Mouse (Mus musculus) kidney, embryonic 14.5 days (tissue): Measurements from ENCODE around the gene Col16a1. TPM values are rescaled to one million over a fixed set of nuclear protein-coding genes. Genes with fewer than 3 reads are reported as not detected.

Source experiments
- ATAC-seq: fragments of 200-750 bp; cut with Nextera tagmentation; 2 replicates; pipeline ENCODE4 v1.8.0; 2017; ENCODE audit warnings: moderate number of reproducible peaks, mild to moderate bottlenecking, moderate TSS enrichment, moderate library complexity; ENCODE audit not compliant: low FRiP score, low TSS enrichment
- H3K27ac ChIP-seq: fragments of 300-500 bp; sonication (generic); 2 replicates; pipeline ENCODE4 v1.5.1; 2014; ENCODE audit warnings: low read depth, mild to moderate bottlenecking, low read length, moderate library complexity, mixed read lengths
- H3K27me3 ChIP-seq: fragments of 300-500 bp; sonication (generic); 2 replicates; pipeline ENCODE4 v1.6.1; 2014; ENCODE audit warnings: mild to moderate bottlenecking, low read length; ENCODE audit not compliant: control insufficient read depth, insufficient read depth
- H3K36me3 ChIP-seq: fragments of 300-500 bp; sonication (generic); 2 replicates; pipeline ENCODE4 v1.6.1; 2014; ENCODE audit warnings: low read length, mixed read lengths; ENCODE audit not compliant: control insufficient read depth, insufficient read depth
- H3K4me1 ChIP-seq: fragments of 300-500 bp; sonication (generic); 2 replicates; pipeline ENCODE4 v1.6.1; 2014; ENCODE audit warnings: low read length, mixed read lengths; ENCODE audit not compliant: control insufficient read depth, insufficient read depth
- H3K4me2 ChIP-seq: fragments of 300-500 bp; sonication (generic); replicated peaks from 2 replicates; pipeline ENCODE4 v1.6.1; 2014; ENCODE audit warnings: low read depth, mild to moderate bottlenecking, low read length
- H3K4me3 ChIP-seq: fragments of 300-500 bp; sonication (generic); 2 replicates; pipeline ENCODE4 v1.5.1; 2014; ENCODE audit warnings: mild to moderate bottlenecking, low read length
- H3K9ac ChIP-seq: fragments of 300-500 bp; sonication (generic); 2 replicates; pipeline ENCODE4 v1.6.1; 2014; ENCODE audit warnings: low read depth, mild to moderate bottlenecking, low read length, moderate library complexity
- H3K9me3 ChIP-seq: fragments of 300-500 bp; sonication (generic); 2 replicates; pipeline ENCODE4 v1.6.1; 2016; ENCODE audit warnings: low read length; ENCODE audit not compliant: control insufficient read depth
- WGBS: fragments of 180-500 bp; shearing (Covaris S2); extraction: QIAGEN DNeasy Blood & Tissue Kit; methylation state at CpG from one replicate; pipeline ENCODE4 v1.1.7; 2014; 5-methylcytosine and 5-hydroxymethylcytosine counted together
- polyA plus RNA-seq: library from polyadenylated mRNA; unstranded; fragments of >200 nt; fragmentation: Nextera tagmentation; extraction: Ambion mirVana; gene quantifications from 2 replicates; pipeline ENCODE4 v1.2.1, GENCODE M21; 2014

Gene Col16a1
- 27.6 and 28.1 TPM in 2 replicates for polyA plus RNA-seq

GRCm38 (mm10) chr4:130047331-130048202 is at the start of gene Col16a1:
Gene Col16a1 (plus strand): TSS chr4:130047840.
- ATAC-seq, result peak; percentile 90
- Histone ChIP-seq H3K9ac (peak within 1 kb of the TSS; percentile 72), H3K27ac (peak within 1 kb of the TSS; percentile 91), H3K27me3 (no peaks in the 10 kb centered on the region), H3K4me2 (peak within 1 kb of the TSS; percentile 82), H3K4me1 (peaks cover 22% of the 10 kb centered on the region), H3K4me3 (peak within 1 kb of the TSS; percentile 45), H3K9me3 (0 out of 2 replicates have a peak, but pooled peaks cover 2% of the 10 kb centered on the region), H3K36me3 (no peaks in the 10 kb centered on the region; the same call in 1 of the 2 replicates)
- WGBS, result 2% methylated on average over 46 of the region's 46 CpGs

- Histone ChIP-seq H3K9ac (0 out of 2 replicates have a peak overlapping the region, but pooled peaks have one; percentile 12), H3K4me1 (peaks cover 17% of the 10 kb centered on the region), H3K4me3 (no peak overlapping the region), H3K27me3 (peaks cover 14% of the 10 kb centered on the region; the same call in 1 of the 2 replicates), H3K27ac (no peak overlapping the region), H3K36me3 (no peaks in the 10 kb centered on the region), H3K9me3 (no peaks in the 10 kb centered on the region), H3K4me2 (no peak overlapping the region)
- WGBS, result 45% methylated on average over 11 of the region's 11 CpGs
- no peak for ATAC-seq
Observed at GRCm38 (mm10) chr4:129998124-129998523, 49.5 kb upstream of the Col16a1 start.

GRCm38 (mm10) chr4:130001710-130002109 is 45.9 kb upstream of the Col16a1 start:
- Histone ChIP-seq H3K4me3 (no peak overlapping the region), H3K36me3 (no peaks in the 10 kb centered on the region), H3K4me1 (peaks cover 21% of the 10 kb centered on the region), H3K27me3 (peaks cover 14% of the 10 kb centered on the region; the same call in 1 of the 2 replicates), H3K9ac (no peak overlapping the region), H3K9me3 (no peaks in the 10 kb centered on the region), H3K4me2 (no peak overlapping the region), H3K27ac (peak overlapping the region; percentile 12; the same call in 1 of the 2 replicates)
- WGBS, result 30% methylated on average over 5 of the region's 5 CpGs
- peak; percentile 32; the same call in 1 of the 2 replicates for ATAC-seq

- peak; percentile 77; the same call in 1 of the 2 replicates for ATAC-seq
- H3K4me2 ChIP-seq, result no peak overlapping the region
- H3K4me1 ChIP-seq, result peaks cover 23% of the 10 kb centered on the region
- H3K9ac ChIP-seq, result no peak overlapping the region
- H3K27me3 ChIP-seq, result peaks cover 14% of the 10 kb centered on the region; the same call in 1 of the 2 replicates
- no peaks in the 10 kb centered on the region for H3K36me3 ChIP-seq
- H3K9me3 ChIP-seq, result no peaks in the 10 kb centered on the region
- H3K27ac ChIP-seq, result peak overlapping the region; percentile 12; the same call in 1 of the 2 replicates
- no peak overlapping the region for H3K4me3 ChIP-seq
- WGBS, result 49% methylated on average over 10 of the region's 10 CpGs
Observed at GRCm38 (mm10) chr4:130002157-130002556, 45.5 kb upstream of the Col16a1 start.

GRCm38 (mm10) chr4:130005593-130005992 is 42.0 kb upstream of the Col16a1 start:
- no peak overlapping the region for H3K4me3 ChIP-seq
- no peak for ATAC-seq
- H3K36me3 ChIP-seq, result no peaks in the 10 kb centered on the region
- no peak overlapping the region for H3K4me2 ChIP-seq
- H3K27me3 ChIP-seq, result peaks cover 5% of the 10 kb centered on the region; the same call in 1 of the 2 replicates
- no peak overlapping the region for H3K9ac ChIP-seq
- H3K27ac ChIP-seq, result no peak overlapping the region
- H3K4me1 ChIP-seq, result peaks cover 19% of the 10 kb centered on the region
- 66% methylated on average over 9 of the region's 9 CpGs for WGBS
- H3K9me3 ChIP-seq, result no peaks in the 10 kb centered on the region

GRCm38 (mm10) chr4:130006533-130006932 is 41.1 kb upstream of the Col16a1 start:
- Histone ChIP-seq H3K27ac (no peak overlapping the region), H3K9me3 (no peaks in the 10 kb centered on the region), H3K27me3 (peaks cover 5% of the 10 kb centered on the region; the same call in 1 of the 2 replicates), H3K9ac (no peak overlapping the region), H3K4me3 (peak overlapping the region; percentile 27), H3K4me1 (peaks cover 11% of the 10 kb centered on the region), H3K36me3 (0 out of 2 replicates have a peak, but pooled peaks cover 4% of the 10 kb centered on the region), H3K4me2 (peak overlapping the region; percentile 52)
- no peak for ATAC-seq
- 14% methylated on average over 25 of the region's 25 CpGs for WGBS

- Histone ChIP-seq H3K36me3 (0 out of 2 replicates have a peak, but pooled peaks cover 4% of the 10 kb centered on the region), H3K9me3 (no peaks in the 10 kb centered on the region), H3K9ac (no peak overlapping the region), H3K4me2 (no peak overlapping the region), H3K27ac (no peak overlapping the region), H3K4me1 (0 out of 2 replicates have a peak, but pooled peaks cover 6% of the 10 kb centered on the region), H3K27me3 (peaks cover 5% of the 10 kb centered on the region; the same call in 1 of the 2 replicates), H3K4me3 (no peak overlapping the region)
- 76% methylated on average over 14 of the region's 14 CpGs for WGBS
- ATAC-seq, result no peak
Observed at GRCm38 (mm10) chr4:130009043-130009442, 38.6 kb upstream of the Col16a1 start.

- no peak overlapping the region for H3K4me2 ChIP-seq
- H3K9ac ChIP-seq, result no peak overlapping the region
- H3K9me3 ChIP-seq, result no peaks in the 10 kb centered on the region
- ATAC-seq, result no peak
- peaks cover 5% of the 10 kb centered on the region for H3K27me3 ChIP-seq
- H3K4me3 ChIP-seq, result no peak overlapping the region
- 0 out of 2 replicates have a peak, but pooled peaks cover 4% of the 10 kb centered on the region for H3K36me3 ChIP-seq
- no peak overlapping the region for H3K27ac ChIP-seq
- WGBS, result 82% methylated on average over 4 of the region's 4 CpGs
- H3K4me1 ChIP-seq, result 0 out of 2 replicates have a peak, but pooled peaks cover 6% of the 10 kb centered on the region
Observed at GRCm38 (mm10) chr4:130010723-130011122, 36.9 kb upstream of the Col16a1 start.
